Mouse (Mus musculus) MEL (cell line): ENCODE results near the gene Nt5c3b. TPM values are rescaled to one million over a fixed set of nuclear protein-coding genes. Genes with fewer than 3 reads are reported as not detected.
A peak's percentile ranks its signal among the peaks of the same experiment; 100 is the strongest.

Experiments
- DNase-seq: peaks from one replicate; pipeline ENCODE4 v3.0.0; 2011; ENCODE audit warnings: low read depth, low spot score
- H3K27ac ChIP-seq: 2 replicates; pipeline ENCODE4 v1.5.1; 2012; ENCODE audit warnings: low read depth, mild to moderate bottlenecking, control low read depth, low read length, moderate library complexity; ENCODE audit not compliant: control insufficient read depth
- H3K27me3 ChIP-seq, 2 experiments: fragments of 150-350 bp in 1 of 2; sonication (generic) in 1 of 2; 2 replicates each; pipeline ENCODE4 v1.6.1; 2012; ENCODE audit warnings: low read length in 2 of 2, mild to moderate bottlenecking in 2 of 2, improper control_type of control experiment in 1 of 2, moderate library complexity in 1 of 2; ENCODE audit not compliant: insufficient read depth in 2 of 2, control insufficient read depth in 1 of 2
- H3K36me3 ChIP-seq, 2 experiments: 2 replicates each; pipeline ENCODE4 v1.6.1; 2012 to 2014; ENCODE audit warnings: low read length in 2 of 2, improper control_type of control experiment in 1 of 2, inconsistent platforms in 1 of 2, mild to moderate bottlenecking in 1 of 2; ENCODE audit not compliant: insufficient read depth in 2 of 2, control insufficient read depth in 1 of 2
- H3K4me1 ChIP-seq, 2 experiments: fragments of 150-350 bp in 1 of 2; sonication (generic) in 1 of 2; 2 replicates each; pipeline ENCODE4 v1.6.1; 2012; ENCODE audit warnings: low read length in 2 of 2, improper control_type of control experiment in 1 of 2, mild to moderate bottlenecking in 1 of 2; ENCODE audit not compliant: insufficient read depth in 2 of 2, control insufficient read depth in 1 of 2
- H3K4me3 ChIP-seq, 2 experiments: fragments of 150-350 bp in 1 of 2; sonication (generic) in 1 of 2; 2 replicates each; pipeline ENCODE4 v1.5.1; 2012; ENCODE audit warnings: low read depth in 2 of 2, low read length in 2 of 2, mild to moderate bottlenecking in 2 of 2, moderate library complexity in 2 of 2, control low read depth in 1 of 2, improper control_type of control experiment in 1 of 2; ENCODE audit not compliant: control insufficient read depth in 1 of 2, insufficient read depth in 1 of 2
- H3K79me2 ChIP-seq: 2 replicates; pipeline ENCODE4 v1.6.1; 2012; ENCODE audit warnings: mild to moderate bottlenecking, low read length, moderate library complexity; ENCODE audit not compliant: control insufficient read depth, poor library complexity, insufficient read depth
- H3K9ac ChIP-seq: 2 replicates; pipeline ENCODE4 v1.6.1; 2012; ENCODE audit warnings: low read depth, mild to moderate bottlenecking, control low read depth, low read length, moderate library complexity; ENCODE audit not compliant: control insufficient read depth, poor library complexity, severe bottlenecking
- H3K9me3 ChIP-seq: fragments of 150-350 bp; sonication (generic); replicated peaks from 2 replicates; pipeline ENCODE4 v1.6.1; 2012; ENCODE audit warnings: mild to moderate bottlenecking, low read length, improper control_type of control experiment, moderate library complexity; ENCODE audit not compliant: insufficient read depth
- CHD1 ChIP-seq: IDR thresholded peaks from 2 replicates; pipeline ENCODE4 v1.6.1; 2012; ENCODE audit warnings: low read depth, mild to moderate bottlenecking, inconsistent platforms, low read length, improper control_type of control experiment
- CHD2 ChIP-seq: IDR thresholded peaks from 2 replicates; pipeline ENCODE4 v1.6.1; 2011; ENCODE audit warnings: low read length, improper control_type of control experiment
- CTCF ChIP-seq, 3 experiments: IDR thresholded peaks in 2 of 3; conservative IDR thresholded peaks in 1 of 3; 2 replicates each; pipeline ENCODE4 v1.5.1; 2011 to 2012; ENCODE audit warnings: low read length in 3 of 3, low read depth in 2 of 3, mild to moderate bottlenecking in 2 of 3, improper control_type of control experiment in 1 of 3, inconsistent platforms in 1 of 3, mixed read lengths in 1 of 3, moderate library complexity in 1 of 3; ENCODE audit not compliant: control insufficient read depth in 1 of 3, insufficient read depth in 1 of 3, poor library complexity in 1 of 3, severe bottlenecking in 1 of 3
- E2F4 ChIP-seq: IDR thresholded peaks from 2 replicates; pipeline ENCODE4 v1.6.1; 2011; ENCODE audit warnings: low read depth, low read length, improper control_type of control experiment, borderline replicate concordance
- ETS1 ChIP-seq: IDR thresholded peaks from 2 replicates; pipeline ENCODE4 v1.6.1; 2012; ENCODE audit warnings: low read depth, mild to moderate bottlenecking, inconsistent platforms, low read length, improper control_type of control experiment, moderate library complexity
- HCFC1 ChIP-seq: IDR thresholded peaks from 2 replicates; pipeline ENCODE4 v1.6.1; 2012; ENCODE audit warnings: low read depth, mild to moderate bottlenecking, inconsistent platforms, low read length, improper control_type of control experiment, moderate library complexity
- JUND ChIP-seq: IDR thresholded peaks from 2 replicates; pipeline ENCODE4 v1.6.1; 2011; ENCODE audit warnings: low read depth, mild to moderate bottlenecking, improper control_type of control experiment, low read length
- MAX ChIP-seq: IDR thresholded peaks from 2 replicates; pipeline ENCODE4 v1.6.1; 2011; ENCODE audit warnings: low read length, improper control_type of control experiment
- MEF2A ChIP-seq: IDR thresholded peaks from 2 replicates; pipeline ENCODE4 v1.6.1; 2014; ENCODE audit warnings: low read depth, mild to moderate bottlenecking, inconsistent platforms, low read length, improper control_type of control experiment; ENCODE audit not compliant: poor library complexity, insufficient replicate concordance, severe bottlenecking; ENCODE audit errors: extremely low read depth
- MXI1 ChIP-seq: IDR thresholded peaks from 2 replicates; pipeline ENCODE4 v1.6.1; 2011; ENCODE audit warnings: mild to moderate bottlenecking, low read depth, low read length, improper control_type of control experiment
- NELFE ChIP-seq: IDR thresholded peaks from 2 replicates; pipeline ENCODE4 v1.6.1; 2011; ENCODE audit warnings: low read depth, low read length, improper control_type of control experiment
- NRF1 ChIP-seq: IDR thresholded peaks from 2 replicates; pipeline ENCODE4 v1.6.1; 2014; ENCODE audit warnings: low read depth, mild to moderate bottlenecking, inconsistent platforms, low read length, improper control_type of control experiment, moderate library complexity; ENCODE audit not compliant: poor library complexity, insufficient read depth, severe bottlenecking
- POLR2A ChIP-seq, 2 experiments: IDR thresholded peaks; 2 replicates each; pipeline ENCODE4 v1.6.1; 2011 to 2012; ENCODE audit warnings: low read length in 2 of 2, mild to moderate bottlenecking in 2 of 2, control low read depth in 1 of 2, improper control_type of control experiment in 1 of 2, low read depth in 1 of 2, moderate library complexity in 1 of 2; ENCODE audit not compliant: control insufficient read depth in 1 of 2, insufficient read depth in 1 of 2, poor library complexity in 1 of 2
- RAD21 ChIP-seq: IDR thresholded peaks from 2 replicates; pipeline ENCODE4 v1.6.1; 2011; ENCODE audit warnings: mild to moderate bottlenecking, low read depth, low read length, improper control_type of control experiment
- RCOR1 ChIP-seq: IDR thresholded peaks from 2 replicates; pipeline ENCODE4 v1.6.1; 2012; ENCODE audit warnings: low read depth, mild to moderate bottlenecking, inconsistent platforms, low read length, improper control_type of control experiment
- SIN3A ChIP-seq: IDR thresholded peaks from 2 replicates; pipeline ENCODE4 v1.6.1; 2012; ENCODE audit warnings: low read length, improper control_type of control experiment, inconsistent platforms
- SMC3 ChIP-seq: IDR thresholded peaks from 2 replicates; pipeline ENCODE4 v1.6.1; 2011; ENCODE audit warnings: low read depth, low read length, improper control_type of control experiment
- TAL1 ChIP-seq: IDR thresholded peaks from 2 replicates; pipeline ENCODE4 v1.6.1; 2012; ENCODE audit warnings: mild to moderate bottlenecking, inconsistent platforms, low read length, moderate library complexity, mixed read lengths
- TBP ChIP-seq: IDR thresholded peaks from 2 replicates; pipeline ENCODE4 v1.8.0; 2011; ENCODE audit warnings: low read depth, low read length, improper control_type of control experiment
- TCF12 ChIP-seq: IDR thresholded peaks from 2 replicates; pipeline ENCODE4 v1.6.1; 2014; ENCODE audit warnings: low read depth, mild to moderate bottlenecking, inconsistent platforms, low read length, improper control_type of control experiment, moderate library complexity
- UBTF ChIP-seq: IDR thresholded peaks from 2 replicates; pipeline ENCODE4 v1.6.1; 2012; ENCODE audit warnings: low read depth, mild to moderate bottlenecking, inconsistent platforms, low read length, improper control_type of control experiment, moderate library complexity, borderline replicate concordance; ENCODE audit not compliant: insufficient read depth
- ZKSCAN1 ChIP-seq: IDR thresholded peaks from 2 replicates; pipeline ENCODE4 v1.6.1; 2012; ENCODE audit warnings: low read depth, mild to moderate bottlenecking, inconsistent platforms, low read length, improper control_type of control experiment, moderate library complexity
- ZMIZ1 ChIP-seq: IDR thresholded peaks from 2 replicates; pipeline ENCODE4 v1.6.1; 2012; ENCODE audit warnings: low read depth, mild to moderate bottlenecking, inconsistent platforms, low read length, improper control_type of control experiment, moderate library complexity
- polyA plus RNA-seq, 2 experiments: library from polyadenylated mRNA; stranded (reverse) in 1 of 2; unstranded in 1 of 2; fragments of >175 nt in 1 of 2; fragments of >200 nt in 1 of 2; gene quantifications; 2 replicates each; pipeline versions ENCODE4 v1.2.1 to v1.2.4; 2012; ENCODE audit warnings: low replicate concordance in 2 of 2, low read depth in 1 of 2; ENCODE audit not compliant: insufficient read length in 2 of 2, insufficient read depth in 1 of 2, missing spikeins in 1 of 2
- total RNA-seq: library from RNA; depleted of rRNA; stranded (reverse); fragments of 300-350 nt; gene quantifications from 2 replicates; pipeline ENCODE4 v1.2.3, GENCODE M21; 2012

The Nt5c3b gene
- total and polyA plus RNA-seq, 3 experiments: 61.3 to 287 (median 79.2) TPM

GRCm38 (mm10) chr11:100465229-100465792 is 23.7 kb upstream of the Nt5c3b start (continued):
- peak; percentile 86 for TF ChIP-seq ETS1
- TF ChIP-seq MAX: no peak
- no peak for TF ChIP-seq E2F4
- no peak for TF ChIP-seq NRF1
- TF ChIP-seq NELFE: no peak
- TF ChIP-seq UBTF: no peak
- no peak for TF ChIP-seq CTCF (IDR thresholded peaks at IDR 0.05 in 2 of 3, conservative IDR thresholded peaks at IDR 0.05 in 1 of 3; ENCODE audit: control insufficient read depth in 1 of 3, insufficient read depth in 1 of 3, low read depth in 2 of 3, low read length in 3 of 3, poor library complexity in 1 of 3, severe bottlenecking in 1 of 3)
- TF ChIP-seq MXI1: no peak; the same call in 1 of the 2 replicates
- no peak for TF ChIP-seq JUND
- TF ChIP-seq CHD1: no peak

GRCm38 (mm10) chr11:100462699-100463098 is 21.1 kb upstream of the Nt5c3b start:
- H3K4me3 ChIP-seq: no peak overlapping the region
- H3K36me3 ChIP-seq: peaks cover 26 to 31% of the 10 kb centered on the region in 2 experiments
- H3K9ac ChIP-seq: no peak overlapping the region
- H3K79me2 ChIP-seq: peaks cover 49% of the 10 kb centered on the region
- peaks cover 22 to 23% of the 10 kb centered on the region in 2 experiments for H3K4me1 ChIP-seq
- no peaks in the 10 kb centered on the region for H3K27me3 ChIP-seq
- TF ChIP-seq MEF2A (no peak), ZKSCAN1 (no peak), E2F4 (no peak), SMC3 (no peak), SIN3A (no peak), MXI1 (no peak), TBP (no peak), TCF12 (no peak), CHD2 (no peak), HCFC1 (no peak), POLR2A (IDR thresholded peaks at IDR 0.05; ENCODE audit: control insufficient read depth in 1 of 2, insufficient read depth in 1 of 2, low read depth in 1 of 2, low read length in 2 of 2, poor library complexity in 1 of 2) (no peak), CHD1 (no peak), RCOR1 (no peak), NRF1 (no peak), ZMIZ1 (no peak), CTCF (IDR thresholded peaks at IDR 0.05 in 2 of 3, conservative IDR thresholded peaks at IDR 0.05 in 1 of 3; ENCODE audit: control insufficient read depth in 1 of 3, insufficient read depth in 1 of 3, low read depth in 2 of 3, low read length in 3 of 3, poor library complexity in 1 of 3, severe bottlenecking in 1 of 3) (no peak), TAL1 (no peak), RAD21 (no peak)
- H3K9me3 ChIP-seq: no peaks in the 10 kb centered on the region
- H3K27ac ChIP-seq: no peak overlapping the region
- no peak for DNase-seq
